Mouse (Mus musculus): ENCODE measurements around the gene Sh2b2. TPM values are rescaled to one million over a fixed set of nuclear protein-coding genes. Genes with fewer than 3 reads are reported as not detected.
A peak's percentile ranks its signal among the peaks of the same experiment; 100 is the strongest.

Sh2b2 gene
- polyA plus RNA-seq, 1 experiment, result 5.1 TPM

GRCm38 (mm10) chr5:136170512-136171362 lies 75.6 kb downstream of the Sh2b2 start, which contains the start of gene Orai2:
Orai2 (minus strand) TSS chr5:136170713.
- peaks cover 2% of the 10 kb centered on the region for H3K4me1 ChIP-seq (ENCODE audit: control insufficient read depth, insufficient read depth, low read length)
- H3K4me3 ChIP-seq (replicated peaks; ENCODE audit: control insufficient read depth, low read depth, low read length), result peak within 1 kb of the TSS; percentile 94
- under 1% methylated on average over 49 of the region's 49 CpGs for WGBS
- TF ChIP-seq POLR2A (IDR thresholded peaks at IDR 0.05; ENCODE audit: borderline replicate concordance, control insufficient read depth, low read depth, low read length), result peak; percentile 40; the same call in 1 of the 2 replicates
- no peak for TF ChIP-seq CTCF (IDR thresholded peaks at IDR 0.05; ENCODE audit: control insufficient read depth, insufficient read depth, low read length)
- H3K27ac ChIP-seq (ENCODE audit: control insufficient read depth, insufficient read depth, low read depth, low read length, poor library complexity), result peak within 1 kb of the TSS; percentile 86

GRCm38 (mm10) chr5:136169626-136170511 lies 76.5 kb downstream of the Sh2b2 start:
- no peak; the same call in 1 of the 2 replicates for TF ChIP-seq CTCF (IDR thresholded peaks at IDR 0.05; ENCODE audit: control insufficient read depth, insufficient read depth, low read length)
- peak; percentile 33; the same call in 1 of the 2 replicates for TF ChIP-seq POLR2A (IDR thresholded peaks at IDR 0.05; ENCODE audit: borderline replicate concordance, control insufficient read depth, low read depth, low read length)
- H3K4me1 ChIP-seq (ENCODE audit: control insufficient read depth, insufficient read depth, low read length), result peaks cover 4% of the 10 kb centered on the region
- peak overlapping the region; percentile 94 for H3K4me3 ChIP-seq (replicated peaks; ENCODE audit: control insufficient read depth, low read depth, low read length)
- H3K27ac ChIP-seq (ENCODE audit: control insufficient read depth, insufficient read depth, low read depth, low read length, poor library complexity), result peak overlapping the region; percentile 86
- WGBS, result 5% methylated on average over 15 of the region's 15 CpGs

Other genes starting within 250 kb of the Sh2b2 start
- not detected in 2 replicates for gene Upk3b, start 208.1 kb downstream of the Sh2b2 start, polyA plus RNA-seq (2011; ENCODE audit: insufficient read depth, insufficient read length, low replicate concordance, missing spikeins)
- gene Upk3bl, start 192.1 kb downstream of the Sh2b2 start, polyA plus RNA-seq (2011; ENCODE audit: insufficient read depth, insufficient read length, low replicate concordance, missing spikeins), result not detected in 2 replicates
- 16.7 and 31.3 TPM in 2 replicates for gene Rasa4, start 162.6 kb downstream of the Sh2b2 start, polyA plus RNA-seq (2011; ENCODE audit: insufficient read depth, insufficient read length, low replicate concordance, missing spikeins)
- 54.8 and 82.1 TPM in 2 replicates for gene Polr2j, start 129.9 kb downstream of the Sh2b2 start, polyA plus RNA-seq (2011; ENCODE audit: insufficient read depth, insufficient read length, low replicate concordance, missing spikeins)
- gene Lrwd1, start 110.5 kb downstream of the Sh2b2 start, polyA plus RNA-seq (2011; ENCODE audit: insufficient read depth, insufficient read length, low replicate concordance, missing spikeins), result 41.9 and 61.5 TPM in 2 replicates
- gene Alkbh4, start 110.4 kb downstream of the Sh2b2 start, polyA plus RNA-seq (2011; ENCODE audit: insufficient read depth, insufficient read length, low replicate concordance, missing spikeins), result 8.8 and 14.2 TPM in 2 replicates
- gene Orai2, start 75.8 kb downstream of the Sh2b2 start, polyA plus RNA-seq (2011; ENCODE audit: insufficient read depth, insufficient read length, low replicate concordance, missing spikeins), result 13.1 and 33.3 TPM in 2 replicates
- 40.9 and 47.7 TPM in 2 replicates for gene Prkrip1, start 47.6 kb downstream of the Sh2b2 start, polyA plus RNA-seq (2011; ENCODE audit: insufficient read depth, insufficient read length, low replicate concordance, missing spikeins)